In the genomic region with DNA sequence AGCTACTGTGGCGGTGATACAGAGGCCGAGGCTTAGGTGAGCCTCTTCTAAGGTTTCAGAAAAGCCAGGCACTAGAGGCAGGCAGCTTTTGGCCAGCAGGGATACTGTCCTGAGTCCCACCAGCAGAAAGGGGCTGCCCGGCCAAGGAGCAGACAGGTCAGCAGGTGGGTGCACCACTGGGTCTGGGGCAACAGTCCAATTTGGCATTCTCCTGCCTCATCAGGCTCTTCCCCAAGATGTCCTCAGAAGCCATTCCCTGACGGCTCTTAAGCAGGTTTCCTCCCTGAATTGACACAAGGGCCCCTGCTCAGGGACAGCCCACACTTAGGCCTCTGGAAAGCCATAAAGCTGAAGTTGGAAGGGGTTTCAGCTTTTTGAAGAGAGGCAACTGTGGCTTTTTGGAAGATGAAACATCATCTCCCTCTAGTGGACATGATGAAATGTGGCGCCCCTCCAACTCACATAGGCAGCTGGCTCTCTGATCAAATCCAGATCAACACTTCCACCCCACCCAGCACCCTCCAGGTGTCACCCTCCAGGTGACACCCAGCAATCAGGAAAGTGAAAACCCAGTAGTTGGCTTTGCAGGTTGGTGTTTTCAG, we compare ENCODE assay signal across 8 mouse cellular contexts. TPM values are rescaled to one million over a fixed set of nuclear protein-coding genes. Genes with fewer than 3 reads are reported as not detected.
DNase-seq lines count a peak whose midpoint lies in the region; ATAC-seq and TF ChIP-seq lines count a peak whose summit lies in the region.

No protein-coding gene starts in this region.

- no peaks in the 10 kb centered on the region for H3K9me3 ChIP-seq in G1E (replicated peaks)
- no peaks in the 10 kb centered on the region for H3K9me3 ChIP-seq in kidney, embryonic 16.5 days (ENCODE audit: low read length)
- no peaks in the 10 kb centered on the region for H3K9me3 ChIP-seq in lung, embryonic 14.5 days (ENCODE audit: low read depth, low read length)

- TF ChIP-seq POLR2A in small intestine, adult 2 months (IDR thresholded peaks at IDR 0.05; ENCODE audit: low read depth, low read length): no peak

- no peak overlapping the region for H3K4me3 ChIP-seq in G1E (ENCODE audit: low read depth, low read length)
- H3K4me3 ChIP-seq in kidney, embryonic 16.5 days (ENCODE audit: low read length): no peak overlapping the region
- no peak overlapping the region for H3K4me3 ChIP-seq in lung, embryonic 14.5 days (ENCODE audit: low read depth, low read length)
- H3K4me3 ChIP-seq in small intestine, adult 2 months (ENCODE audit: low read depth, low read length): no peak overlapping the region

- no peak for ATAC-seq in cerebellum, adult (ENCODE audit: insufficient number of reproducible peaks, low FRiP score, low TSS enrichment)
- no peak; the same call in 1 of the 2 replicates for ATAC-seq in G1E (ENCODE audit: extremely low read depth, insufficient number of reproducible peaks, low FRiP score, poor library complexity, severe bottlenecking)
- peak; percentile 11 for ATAC-seq in kidney, embryonic 16.5 days (ENCODE audit: low FRiP score, low TSS enrichment)
- ATAC-seq in lung, embryonic 14.5 days (ENCODE audit: insufficient read depth): peak; percentile 52; the same call in 1 of the 2 replicates

- H3K27ac ChIP-seq in kidney, embryonic 16.5 days (ENCODE audit: low read length): peak overlapping the region; percentile 61
- H3K27ac ChIP-seq in lung, embryonic 14.5 days (ENCODE audit: low read depth): 0 out of 2 replicates have a peak overlapping the region, but pooled peaks have one; percentile 30
- H3K27ac ChIP-seq in small intestine, adult 2 months (ENCODE audit: insufficient read depth, low read depth, low read length): no peak overlapping the region

- 0 out of 2 replicates have a peak overlapping the region, but pooled peaks have one; percentile 19 for H3K9ac ChIP-seq in kidney, embryonic 16.5 days (replicated peaks; ENCODE audit: low read length)
- no peak overlapping the region for H3K9ac ChIP-seq in lung, embryonic 14.5 days

- H3K27me3 ChIP-seq in G1E (ENCODE audit: insufficient read depth, low read length): peaks cover 53% of the 10 kb centered on the region
- no peaks in the 10 kb centered on the region for H3K27me3 ChIP-seq in kidney, embryonic 16.5 days (ENCODE audit: insufficient read depth, low read length)
- no peaks in the 10 kb centered on the region for H3K27me3 ChIP-seq in lung, embryonic 14.5 days (ENCODE audit: insufficient read depth, low read length)
- H3K27me3 ChIP-seq in small intestine, adult 2 months (ENCODE audit: control insufficient read depth, insufficient read depth, low read length): no peaks in the 10 kb centered on the region

- no peaks in the 10 kb centered on the region for H3K36me3 ChIP-seq in G1E (replicated peaks)
- peaks cover 2% of the 10 kb centered on the region; the same call in 1 of the 2 replicates for H3K36me3 ChIP-seq in kidney, embryonic 16.5 days (ENCODE audit: insufficient read depth, low read length)
- H3K36me3 ChIP-seq in lung, embryonic 14.5 days (ENCODE audit: insufficient read depth): no peaks in the 10 kb centered on the region
- H3K36me3 ChIP-seq in small intestine, adult 2 months (ENCODE audit: control insufficient read depth, insufficient read depth, low read length): 0 out of 2 replicates have a peak, but pooled peaks cover 2% of the 10 kb centered on the region

- 48% methylated on average over 5 of the region's 5 CpGs for WGBS in kidney, embryonic 16.5 days
- 59% methylated on average over 5 of the region's 5 CpGs for WGBS in lung, embryonic 14.5 days
- 58% methylated on average over 5 of the region's 5 CpGs for WGBS in small intestine, adult 2 months

- DNase-seq in cerebellum, adult 11 months: peak; percentile 26
- DNase-seq in G1E (ENCODE audit: low spot score): peak; percentile 32
- peak; percentile 83 to 90 for DNase-seq in cerebellum, postnatal 14 days
- peak; percentile 69 to 87 for DNase-seq in heart, adult 18-20 months
- DNase-seq in lung, embryonic 14.5 days: peak; percentile 88

- peaks cover 8% of the 10 kb centered on the region for H3K4me1 ChIP-seq in G1E (ENCODE audit: insufficient read depth, low read depth, low read length)
- peaks cover 12% of the 10 kb centered on the region for H3K4me1 ChIP-seq in kidney, embryonic 16.5 days (ENCODE audit: insufficient read depth, low read length)
- peaks cover 3% of the 10 kb centered on the region; the same call in 1 of the 2 replicates for H3K4me1 ChIP-seq in lung, embryonic 14.5 days (ENCODE audit: insufficient read depth)
- no peaks in the 10 kb centered on the region for H3K4me1 ChIP-seq in small intestine, adult 2 months (ENCODE audit: control insufficient read depth, insufficient read depth, insufficient read length, low read length)

- H3K4me2 ChIP-seq in kidney, embryonic 16.5 days (replicated peaks; ENCODE audit: low read depth, low read length): no peak overlapping the region
- H3K4me2 ChIP-seq in lung, embryonic 14.5 days: no peak overlapping the region

- TF ChIP-seq CTCF in G1E (IDR thresholded peaks at IDR 0.05; ENCODE audit: low read depth, low read length): 0 out of 2 replicates have a peak, but pooled peaks have one; percentile 33
- TF ChIP-seq CTCF in lung, embryonic 14.5 days (IDR thresholded peaks at IDR 0.05; ENCODE audit: low read depth): peak; percentile 88
- TF ChIP-seq CTCF in small intestine, adult 2 months (IDR thresholded peaks at IDR 0.05; ENCODE audit: extremely low read depth, insufficient read length, insufficient replicate concordance, low read depth, low read length): peak; percentile 54; the same call in 1 of the 2 replicates

RNA-seq across cellular contexts. Expression of gene Neurl1b, which starts 37.8 kb away (rescaled TPM):
- total RNA-seq in G1E (2014; fragmentation: Nextera tagmentation) (not detected in 2 replicates), G1E (2017) (under 0.01 TPM in 2 replicates)
- polyA plus RNA-seq in G1E (2012): not detected in 2 replicates
- 1 to 10 TPM; 5.6 to 5.9 TPM for total RNA-seq in heart, adult 18-20 months (2021)
- polyA plus RNA-seq in kidney, embryonic 16.5 days (2015; fragmentation: Nextera tagmentation; extraction: Ambion mirVana): 1.7 and 2.4 TPM in 2 replicates
- polyA plus RNA-seq in lung, embryonic 14.5 days (2014; fragmentation: Nextera tagmentation; extraction: Ambion mirVana): 1.9 and 2.1 TPM in 2 replicates
- 39.3 and 79.7 TPM in 2 replicates for polyA plus RNA-seq in small intestine, adult 2 months (2012; rRNA removed)

Comparison
In these comparisons a context has a peak if more than half of its experiments do, and no peak if none do; other contexts are left out.
1. DNase-seq: peak in every context shown above with its lines; median percentile 88 in lung, embryonic 14.5 days; 86 in cerebellum, postnatal 14 days; 78 in heart, adult 18-20 months; 32 in G1E; 26 in cerebellum, adult 11 months.
2. ATAC-seq: peak in kidney, embryonic 16.5 days (single experiment) and lung, embryonic 14.5 days (single experiment); none in cerebellum, adult (single experiment) and G1E (single experiment).
3. CTCF ChIP-seq: peak in every context shown above with its lines; median percentile 88 in lung, embryonic 14.5 days; 54 in small intestine, adult 2 months; 33 in G1E.
4. RNA of gene Neurl1b, which starts 37.8 kb away (polyA plus RNA-seq): 39.3 to 79.7 TPM in small intestine, adult 2 months; 1.7 to 2.4 TPM in kidney, embryonic 16.5 days, 1.9 to 2.1 TPM in lung, embryonic 14.5 days and not detected in G1E; every median in the first group is over 10 times any median in the second.